ENCODE assay signal across 31 mouse cellular contexts in genomic region chr3:86149063-86149462, GRCm38 (mm10). TPM values are rescaled to one million over a fixed set of nuclear protein-coding genes. Genes with fewer than 3 reads are reported as not detected.
DNase-seq lines count a peak whose midpoint lies in the region; ATAC-seq and TF ChIP-seq lines count a peak whose summit lies in the region.
"Had no signal": no experiment of that assay in that cellular context is flagged by ENCODE, and none has a peak within 500 bp of the region (broad histone marks: within the 10 kb centered on the region; RNA-seq: fewer than 3 reads in every experiment).

No protein-coding gene starts in this region.

- no peaks in the 10 kb centered on the region for H3K4me1 ChIP-seq in heart, embryonic 10.5 days
- no peaks in the 10 kb centered on the region for H3K4me1 ChIP-seq in heart, embryonic 11.5 days (ENCODE audit: control insufficient read depth, insufficient read depth, low read length)
- H3K4me1 ChIP-seq in intestine, postnatal 0 days (replicated peaks; ENCODE audit: control insufficient read depth, insufficient read depth, low read length) = no peaks in the 10 kb centered on the region
- H3K4me1 ChIP-seq: heart, embryonic 15.5 days; intestine, embryonic 15.5 days; liver, embryonic 12.5 days; midbrain, embryonic 12.5 days had no signal

- no peak overlapping the region for H3K27ac ChIP-seq in heart, embryonic 10.5 days
- H3K27ac ChIP-seq in heart, embryonic 11.5 days (ENCODE audit: low read depth, low read length) = no peak overlapping the region
- H3K27ac ChIP-seq in intestine, postnatal 0 days (ENCODE audit: low read depth, low read length) = no peak overlapping the region
- H3K27ac ChIP-seq: forebrain, embryonic 10.5 days; forebrain, embryonic 15.5 days; gastrocnemius, adult 2 months; heart, embryonic 15.5 days; hindbrain, embryonic 12.5 days; hindbrain, postnatal 0 days; intestine, embryonic 15.5 days; liver, embryonic 12.5 days; midbrain, embryonic 12.5 days; neural tube, embryonic 13.5 days; stomach, postnatal 0 days had no signal

- TF ChIP-seq CTCF in intestine, postnatal 0 days (IDR thresholded peaks at IDR 0.05; ENCODE audit: low read depth) = no peak

- 73% methylated on average over 6 of the region's 6 CpGs for WGBS in heart, embryonic 10.5 days
- WGBS in heart, embryonic 11.5 days (ENCODE audit: insufficient replicate concordance) = 73% methylated on average over 6 of the region's 6 CpGs
- WGBS in intestine, postnatal 0 days = 84% methylated on average over 6 of the region's 6 CpGs

- no peak overlapping the region for H3K9ac ChIP-seq in heart, embryonic 11.5 days (ENCODE audit: low read depth, low read length)
- no peak overlapping the region for H3K9ac ChIP-seq in intestine, postnatal 0 days (ENCODE audit: low read depth, low read length)
- H3K9ac ChIP-seq: embryonic facial prominence, embryonic 12.5 days; forebrain, embryonic 15.5 days; heart, embryonic 15.5 days; hindbrain, embryonic 12.5 days; intestine, embryonic 15.5 days; liver, embryonic 12.5 days; liver, postnatal 0 days; midbrain, embryonic 12.5 days; neural tube, embryonic 13.5 days had no signal

- ATAC-seq in heart, embryonic 11.5 days (replicated peaks; ENCODE audit: insufficient number of reproducible peaks, low FRiP score, low TSS enrichment) = no peak
- no peak for ATAC-seq in cerebellum, adult (ENCODE audit: insufficient number of reproducible peaks, low FRiP score, low TSS enrichment)
- no peak for ATAC-seq in intestine, postnatal 0 days
- ATAC-seq: forebrain, embryonic 15.5 days; hindbrain, postnatal 0 days; intestine, embryonic 15.5 days; liver, embryonic 12.5 days; liver, postnatal 0 days had no signal

- no peaks in the 10 kb centered on the region for H3K36me3 ChIP-seq in heart, embryonic 10.5 days
- H3K36me3 ChIP-seq in heart, embryonic 11.5 days (ENCODE audit: control insufficient read depth, insufficient read depth, low read length) = no peaks in the 10 kb centered on the region
- H3K36me3 ChIP-seq in splenic B cell, adult 2 months (ENCODE audit: control insufficient read depth, insufficient read depth, low read length, poor library complexity, severe bottlenecking) = no peaks in the 10 kb centered on the region
- no peaks in the 10 kb centered on the region for H3K36me3 ChIP-seq in intestine, postnatal 0 days (ENCODE audit: control insufficient read depth, insufficient read depth)
- H3K36me3 ChIP-seq: embryonic facial prominence, embryonic 12.5 days; forebrain, embryonic 10.5 days; forebrain, embryonic 15.5 days; heart, embryonic 15.5 days; hindbrain, embryonic 12.5 days; intestine, embryonic 15.5 days; liver, embryonic 12.5 days; midbrain, embryonic 12.5 days; neural tube, embryonic 13.5 days had no signal

- H3K27me3 ChIP-seq in heart, embryonic 10.5 days (ENCODE audit: insufficient read depth, poor library complexity, severe bottlenecking) = no peaks in the 10 kb centered on the region
- no peaks in the 10 kb centered on the region for H3K27me3 ChIP-seq in heart, embryonic 11.5 days (ENCODE audit: control insufficient read depth, insufficient read depth, low read length)
- H3K27me3 ChIP-seq in splenic B cell, adult 2 months (ENCODE audit: control insufficient read depth, insufficient read depth, low read length, poor library complexity, severe bottlenecking) = no peaks in the 10 kb centered on the region
- no peaks in the 10 kb centered on the region for H3K27me3 ChIP-seq in intestine, postnatal 0 days (replicated peaks; ENCODE audit: control insufficient read depth, insufficient read depth, low read length)
- H3K27me3 ChIP-seq: embryonic facial prominence, embryonic 12.5 days; forebrain, embryonic 15.5 days; heart, embryonic 15.5 days; hindbrain, embryonic 12.5 days; intestine, embryonic 15.5 days; liver, embryonic 12.5 days; midbrain, embryonic 12.5 days; neural tube, embryonic 13.5 days had no signal

- H3K4me2 ChIP-seq in heart, embryonic 11.5 days = no peak overlapping the region
- no peak overlapping the region for H3K4me2 ChIP-seq in intestine, postnatal 0 days (replicated peaks; ENCODE audit: low read depth)
- H3K4me2 ChIP-seq: embryonic facial prominence, embryonic 12.5 days; forebrain, embryonic 15.5 days; heart, embryonic 15.5 days; hindbrain, embryonic 12.5 days; intestine, embryonic 15.5 days; liver, embryonic 12.5 days; midbrain, embryonic 12.5 days; neural tube, embryonic 13.5 days had no signal

- H3K4me3 ChIP-seq in heart, embryonic 10.5 days = no peak overlapping the region
- H3K4me3 ChIP-seq in heart, embryonic 11.5 days (ENCODE audit: low read depth, low read length) = no peak overlapping the region
- H3K4me3 ChIP-seq in intestine, postnatal 0 days (ENCODE audit: low read depth, low read length) = no peak overlapping the region
- H3K4me3 ChIP-seq: embryonic facial prominence, embryonic 12.5 days; forebrain, embryonic 10.5 days; forebrain, embryonic 15.5 days; gastrocnemius, adult 2 months; heart, embryonic 15.5 days; hindbrain, embryonic 12.5 days; intestine, embryonic 15.5 days; liver, embryonic 12.5 days; midbrain, embryonic 12.5 days; neural tube, embryonic 13.5 days had no signal

- no peaks in the 10 kb centered on the region for H3K9me3 ChIP-seq in heart, embryonic 10.5 days
- H3K9me3 ChIP-seq in heart, embryonic 11.5 days (replicated peaks; ENCODE audit: control insufficient read depth, low read length) = no peaks in the 10 kb centered on the region
- H3K9me3 ChIP-seq in intestine, postnatal 0 days (ENCODE audit: control insufficient read depth) = no peaks in the 10 kb centered on the region
- H3K9me3 ChIP-seq: embryonic facial prominence, embryonic 12.5 days; forebrain, embryonic 10.5 days; forebrain, embryonic 15.5 days; G1E; heart, embryonic 15.5 days; hindbrain, embryonic 12.5 days; intestine, embryonic 15.5 days; liver, embryonic 12.5 days; midbrain, embryonic 12.5 days; neural tube, embryonic 13.5 days had no signal

- peak; percentile 61 for DNase-seq in heart, embryonic 10.5 days (ENCODE audit: low spot score)
- peak; percentile 38 to 40 for DNase-seq in B cell, adult 2 months
- DNase-seq in ZHBTc4 (ENCODE audit: low read depth, low spot score) = peak; percentile 44
- DNase-seq in splenic B cell, adult 2 months (ENCODE audit: low read depth, low spot score) = peak; percentile 53
- DNase-seq: adrenal gland, postnatal 14 days; cerebellum, adult 18-20 months; cerebellum, postnatal 10 days; gastrocnemius, adult 2 months; heart, postnatal 36 days; kidney, adult 8-10 months; liver, postnatal 0 days; lung, postnatal 36 days; retina, postnatal 1 day; right cerebral cortex, postnatal 14 days; thymus, adult 2 months; thymus, postnatal 36 days had no signal

RNA-seq across cellular contexts. Expression of gene Rps3a1, which starts 6.6 kb away (rescaled TPM):
- polyA plus RNA-seq in heart, embryonic 10.5 days (2016; fragmentation: Nextera tagmentation; extraction: Ambion mirVana) = 903 and 1,025 TPM in 2 replicates
- 950 and 968 TPM in 2 replicates for polyA plus RNA-seq in heart, embryonic 11.5 days (2014; fragmentation: Nextera tagmentation; extraction: Ambion mirVana)
- 788 and 816 TPM in 2 replicates for polyA plus RNA-seq in intestine, postnatal 0 days (2015; fragmentation: Nextera tagmentation; extraction: Ambion mirVana)
